Mouse (Mus musculus): ENCODE results near the gene Kank4. TPM values are rescaled to one million over a fixed set of nuclear protein-coding genes. Genes with fewer than 3 reads are reported as not detected.
"Not testable (repeated sequence)": the region's sequence is repeated elsewhere in the genome, so short reads cannot be mapped to it uniquely, and the experiment has no call there.

Gene Kank4
- polyA plus RNA-seq, 1 experiment: not detected

GRCm38 (mm10) chr4:98836519-98836918, 19.2 kb upstream of the Kank4 start:
- no peaks in the 10 kb centered on the region for H3K4me1 ChIP-seq (ENCODE audit: control insufficient read depth, insufficient read depth, low read length)
- H3K27ac ChIP-seq (ENCODE audit: insufficient read depth, low read depth, low read length): no peak overlapping the region
- no peak for TF ChIP-seq POLR2A (IDR thresholded peaks at IDR 0.05; ENCODE audit: insufficient read depth, low read depth, low read length)
- TF ChIP-seq CTCF (IDR thresholded peaks at IDR 0.05; ENCODE audit: insufficient read depth, low read depth, low read length): no peak
- WGBS: 76% methylated on average over 5 of the region's 5 CpGs
- H3K4me3 ChIP-seq (ENCODE audit: insufficient read depth, low read depth, low read length): no peak overlapping the region

- whole genome bisulfite sequencing: 59% methylated on average over 4 of the region's 4 CpGs
Observed at GRCm38 (mm10) chr4:98834782-98835181, 17.4 kb upstream of the Kank4 start.

GRCm38 (mm10) chr4:98831726-98832125, 14.4 kb upstream of the Kank4 start:
- no peak overlapping the region for H3K4me3 ChIP-seq (ENCODE audit: insufficient read depth, low read depth, low read length)
- TF ChIP-seq POLR2A (IDR thresholded peaks at IDR 0.05; ENCODE audit: insufficient read depth, low read depth, low read length) (no peak), CTCF (IDR thresholded peaks at IDR 0.05; ENCODE audit: insufficient read depth, low read depth, low read length) (no peak)
- WGBS: 81% methylated on average over 1 of the region's 1 CpGs
- H3K27ac ChIP-seq (ENCODE audit: insufficient read depth, low read depth, low read length): no peak overlapping the region
- no peaks in the 10 kb centered on the region for H3K4me1 ChIP-seq (ENCODE audit: control insufficient read depth, insufficient read depth, low read length)

More at GRCm38 (mm10) chr4:98834782-98835181, 17.4 kb upstream of the Kank4 start:
- no peak for TF ChIP-seq POLR2A (IDR thresholded peaks at IDR 0.05; ENCODE audit: insufficient read depth, low read depth, low read length)
- no peak for TF ChIP-seq CTCF (IDR thresholded peaks at IDR 0.05; ENCODE audit: insufficient read depth, low read depth, low read length)
- Histone ChIP-seq H3K27ac (ENCODE audit: insufficient read depth, low read depth, low read length) (no peak overlapping the region), H3K4me1 (ENCODE audit: control insufficient read depth, insufficient read depth, low read length) (no peaks in the 10 kb centered on the region), H3K4me3 (ENCODE audit: insufficient read depth, low read depth, low read length) (no peak overlapping the region)

GRCm38 (mm10) chr4:98826701-98827100, 9.4 kb upstream of the Kank4 start:
- no peak overlapping the region for H3K4me3 ChIP-seq (ENCODE audit: insufficient read depth, low read depth, low read length)
- WGBS: 60% methylated on average over 3 of the region's 3 CpGs
- no peak overlapping the region for H3K27ac ChIP-seq (ENCODE audit: insufficient read depth, low read depth, low read length)
- TF ChIP-seq POLR2A (IDR thresholded peaks at IDR 0.05; ENCODE audit: insufficient read depth, low read depth, low read length): no peak
- TF ChIP-seq CTCF (IDR thresholded peaks at IDR 0.05; ENCODE audit: insufficient read depth, low read depth, low read length): no peak
- H3K4me1 ChIP-seq (ENCODE audit: control insufficient read depth, insufficient read depth, low read length): no peaks in the 10 kb centered on the region

GRCm38 (mm10) chr4:98823740-98824139, 6.4 kb upstream of the Kank4 start, which contains the start of gene I0C0044D17Rik:
Gene I0C0044D17Rik, minus strand, starts transcription at chr4:98823840.
- 100% methylated on average over 1 of the region's 1 CpGs for WGBS
- not testable (repeated sequence) for H3K27ac ChIP-seq (ENCODE audit: insufficient read depth, low read depth, low read length); H3K4me3 ChIP-seq (ENCODE audit: insufficient read depth, low read depth, low read length); H3K4me1 ChIP-seq (ENCODE audit: control insufficient read depth, insufficient read depth, low read length)

- Histone ChIP-seq H3K27ac (ENCODE audit: insufficient read depth, low read depth, low read length) (no peak overlapping the region), H3K4me3 (ENCODE audit: insufficient read depth, low read depth, low read length) (no peak overlapping the region), H3K4me1 (ENCODE audit: control insufficient read depth, insufficient read depth, low read length) (no peaks in the 10 kb centered on the region; the same call in 1 of the 2 replicates)
- TF ChIP-seq CTCF (IDR thresholded peaks at IDR 0.05; ENCODE audit: insufficient read depth, low read depth, low read length) (no peak), POLR2A (IDR thresholded peaks at IDR 0.05; ENCODE audit: insufficient read depth, low read depth, low read length) (no peak)
- WGBS: 84% methylated on average over 3 of the region's 3 CpGs
Observed at GRCm38 (mm10) chr4:98823047-98823446, 5.7 kb upstream of the Kank4 start.

GRCm38 (mm10) chr4:98822478-98822877, 5.1 kb upstream of the Kank4 start:
- no peak overlapping the region for H3K4me3 ChIP-seq (ENCODE audit: insufficient read depth, low read depth, low read length)
- WGBS: 91% methylated on average over 3 of the region's 3 CpGs
- no peak for TF ChIP-seq POLR2A (IDR thresholded peaks at IDR 0.05; ENCODE audit: insufficient read depth, low read depth, low read length)
- TF ChIP-seq CTCF (IDR thresholded peaks at IDR 0.05; ENCODE audit: insufficient read depth, low read depth, low read length): no peak
- peaks cover 2% of the 10 kb centered on the region; the same call in 1 of the 2 replicates for H3K4me1 ChIP-seq (ENCODE audit: control insufficient read depth, insufficient read depth, low read length)
- H3K27ac ChIP-seq (ENCODE audit: insufficient read depth, low read depth, low read length): no peak overlapping the region

GRCm38 (mm10) chr4:98819216-98819755, 1.9 kb upstream of the Kank4 start:
- no peak overlapping the region for H3K4me3 ChIP-seq (ENCODE audit: insufficient read depth, low read depth, low read length)
- peaks cover 10% of the 10 kb centered on the region for H3K4me1 ChIP-seq (ENCODE audit: control insufficient read depth, insufficient read depth, low read length)
- H3K27ac ChIP-seq (ENCODE audit: insufficient read depth, low read depth, low read length): no peak overlapping the region
- WGBS: 70% methylated on average over 10 of the region's 10 CpGs
- TF ChIP-seq POLR2A (IDR thresholded peaks at IDR 0.05; ENCODE audit: insufficient read depth, low read depth, low read length) (no peak), CTCF (IDR thresholded peaks at IDR 0.05; ENCODE audit: insufficient read depth, low read depth, low read length) (no peak)

- peak overlapping the region; percentile 78 for H3K4me3 ChIP-seq (ENCODE audit: insufficient read depth, low read depth, low read length)
- WGBS: 12% methylated on average over 14 of the region's 14 CpGs
- 0 out of 2 replicates have a peak overlapping the region, but pooled peaks have one; percentile 31 for H3K27ac ChIP-seq (ENCODE audit: insufficient read depth, low read depth, low read length)
- TF ChIP-seq CTCF (IDR thresholded peaks at IDR 0.05; ENCODE audit: insufficient read depth, low read depth, low read length) (no peak), POLR2A (IDR thresholded peaks at IDR 0.05; ENCODE audit: insufficient read depth, low read depth, low read length) (no peak)
- H3K4me1 ChIP-seq (ENCODE audit: control insufficient read depth, insufficient read depth, low read length): peaks cover 10% of the 10 kb centered on the region
Observed at GRCm38 (mm10) chr4:98816807-98817183, 542 bp downstream of the Kank4 start.

- TF ChIP-seq POLR2A (IDR thresholded peaks at IDR 0.05; ENCODE audit: insufficient read depth, low read depth, low read length) (no peak), CTCF (IDR thresholded peaks at IDR 0.05; ENCODE audit: insufficient read depth, low read depth, low read length) (no peak)
- 93% methylated on average over 9 of the region's 9 CpGs for WGBS
- H3K4me3 ChIP-seq (ENCODE audit: insufficient read depth, low read depth, low read length): no peak overlapping the region
- H3K27ac ChIP-seq (ENCODE audit: insufficient read depth, low read depth, low read length): no peak overlapping the region
- no peaks in the 10 kb centered on the region for H3K4me1 ChIP-seq (ENCODE audit: control insufficient read depth, insufficient read depth, low read length)
Observed at GRCm38 (mm10) chr4:98806306-98806705, 11.0 kb downstream of the Kank4 start.
